Mouse (Mus musculus) CH12F3 (cell line): ENCODE data around the gene Tbx5.

Experiments
- in situ Hi-C: fragments of 300-500 bp; cut with MboI; formaldehyde crosslinking; loops from 2 replicates; pipeline ENCODE4 v1.14.3; 2020; ENCODE audit warnings: low sequenced_read_pairs

The Tbx5 gene

DNA sequence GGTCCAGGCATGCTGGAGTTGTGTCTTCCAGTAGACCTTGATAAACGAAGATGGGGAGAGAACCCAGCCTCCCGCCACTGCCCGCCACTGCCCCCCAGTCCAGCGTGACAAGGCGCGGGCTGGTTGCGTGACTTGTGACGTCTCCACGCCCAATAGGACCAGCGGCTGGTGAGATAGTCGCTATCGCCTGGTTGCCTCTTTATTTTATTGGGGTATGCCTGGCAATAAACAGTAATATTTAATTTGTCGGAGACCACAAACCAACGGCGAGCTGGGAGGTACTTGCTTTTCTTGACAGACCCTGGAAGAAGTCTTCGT, at the start of gene Tbx5:
Tbx5 (plus strand) TSS at position 190 of the 318 bp plus-strand sequence.
- in situ Hi-C loops, result no loop called here

DNA sequence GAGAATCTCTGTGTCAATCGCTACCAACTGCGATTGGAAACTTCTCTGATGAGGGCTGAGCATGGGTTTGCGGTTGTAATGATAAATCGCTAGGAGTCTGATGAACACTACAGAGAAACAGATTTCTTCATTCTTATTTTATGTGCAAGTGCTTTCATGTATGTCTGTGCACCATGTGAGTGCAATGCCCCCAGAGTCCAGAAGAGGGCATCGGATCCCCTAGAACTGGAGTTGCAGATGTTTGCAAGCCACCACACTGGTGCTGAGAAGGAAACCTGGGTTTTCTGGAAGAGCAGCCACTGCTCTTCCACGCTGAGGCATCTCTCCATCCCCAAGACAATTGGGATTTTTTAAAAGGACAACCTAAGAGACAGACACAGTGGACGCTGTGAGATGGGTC, 46.5 kb upstream of the Tbx5 start:
- in situ Hi-C loops, result no loop called here

DNA sequence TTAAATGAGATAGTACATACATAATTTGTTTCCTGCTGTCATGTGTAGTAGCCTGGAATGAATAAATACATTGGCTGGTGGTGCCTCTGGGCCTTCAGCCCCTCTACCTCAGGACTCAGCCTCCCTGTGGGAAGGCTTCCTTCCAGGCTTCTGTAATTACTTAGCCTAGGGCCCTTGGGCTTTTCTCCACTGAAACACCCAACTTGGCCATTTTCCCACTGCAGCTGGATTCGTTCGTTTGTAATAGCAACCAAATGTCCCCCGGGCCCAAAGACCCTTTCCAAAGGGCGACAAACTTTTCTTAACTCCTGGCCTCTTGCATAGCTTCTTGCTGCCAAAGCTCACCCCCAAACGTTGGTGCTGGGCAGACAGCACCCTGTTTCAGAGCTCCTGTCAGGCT, 40.8 kb upstream of the Tbx5 start:
- in situ Hi-C loops, result no loop called here

DNA sequence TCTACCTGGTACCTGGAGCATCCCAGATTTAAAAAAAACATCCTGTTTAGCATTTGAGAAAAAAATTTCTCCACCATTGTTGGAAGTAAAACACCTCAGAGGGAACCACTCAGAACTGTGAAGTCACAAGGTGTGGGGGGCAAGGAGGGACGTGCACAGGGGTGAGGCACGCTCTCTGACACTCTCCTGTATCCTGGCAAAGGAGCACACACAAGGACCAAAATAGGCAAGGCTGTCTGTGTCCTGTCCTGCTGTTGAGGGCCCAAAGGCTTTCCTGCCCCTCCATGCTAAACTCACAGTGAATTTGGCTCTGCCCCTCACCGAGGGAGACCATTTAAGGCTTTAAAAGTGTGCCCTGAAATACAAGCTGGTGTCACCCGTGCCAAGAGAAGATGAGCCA, 38.5 kb upstream of the Tbx5 start:
- in situ Hi-C loops, result no loop called here

DNA sequence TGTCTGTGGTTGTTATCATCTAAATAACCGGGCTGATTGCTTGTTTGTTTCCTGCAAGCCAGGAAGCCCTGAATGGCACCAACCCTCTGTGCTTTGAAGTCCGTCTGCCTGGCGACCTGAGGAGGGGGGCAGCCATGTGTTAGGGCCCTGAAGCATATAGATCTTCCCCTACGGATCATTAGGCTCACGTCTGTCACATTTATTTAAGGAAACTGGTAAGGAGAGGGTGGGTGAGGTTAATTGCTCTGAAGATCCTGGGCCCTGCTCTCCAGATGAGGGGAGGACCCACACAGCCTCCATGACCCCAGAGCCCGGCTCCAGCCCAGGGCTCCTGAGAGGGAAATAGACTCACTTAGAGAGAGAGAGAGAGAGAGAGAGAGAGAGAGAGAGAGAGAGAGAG, 37.1 kb upstream of the Tbx5 start:
- in situ Hi-C loops, result no loop called here

DNA sequence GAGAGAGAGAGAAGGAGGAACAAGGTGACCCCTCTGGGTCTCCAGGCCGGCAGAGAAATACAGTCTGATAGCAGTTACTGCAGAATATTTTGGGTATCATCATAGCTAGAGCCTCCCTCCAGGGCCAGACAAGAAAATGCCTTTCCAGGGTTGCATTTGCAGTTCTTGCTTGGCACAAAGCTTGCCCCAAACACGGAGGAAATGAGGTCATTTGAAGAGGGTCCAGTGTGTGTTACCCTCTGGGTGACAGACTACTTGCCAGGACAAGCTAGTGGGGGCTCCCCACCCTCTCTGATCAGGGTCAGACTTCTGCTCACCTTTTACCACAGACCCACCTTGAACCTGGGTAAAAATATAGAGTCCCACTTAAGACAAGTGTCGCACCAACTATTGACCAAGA, 36.7 kb upstream of the Tbx5 start:
- in situ Hi-C loops, result no loop called here

DNA sequence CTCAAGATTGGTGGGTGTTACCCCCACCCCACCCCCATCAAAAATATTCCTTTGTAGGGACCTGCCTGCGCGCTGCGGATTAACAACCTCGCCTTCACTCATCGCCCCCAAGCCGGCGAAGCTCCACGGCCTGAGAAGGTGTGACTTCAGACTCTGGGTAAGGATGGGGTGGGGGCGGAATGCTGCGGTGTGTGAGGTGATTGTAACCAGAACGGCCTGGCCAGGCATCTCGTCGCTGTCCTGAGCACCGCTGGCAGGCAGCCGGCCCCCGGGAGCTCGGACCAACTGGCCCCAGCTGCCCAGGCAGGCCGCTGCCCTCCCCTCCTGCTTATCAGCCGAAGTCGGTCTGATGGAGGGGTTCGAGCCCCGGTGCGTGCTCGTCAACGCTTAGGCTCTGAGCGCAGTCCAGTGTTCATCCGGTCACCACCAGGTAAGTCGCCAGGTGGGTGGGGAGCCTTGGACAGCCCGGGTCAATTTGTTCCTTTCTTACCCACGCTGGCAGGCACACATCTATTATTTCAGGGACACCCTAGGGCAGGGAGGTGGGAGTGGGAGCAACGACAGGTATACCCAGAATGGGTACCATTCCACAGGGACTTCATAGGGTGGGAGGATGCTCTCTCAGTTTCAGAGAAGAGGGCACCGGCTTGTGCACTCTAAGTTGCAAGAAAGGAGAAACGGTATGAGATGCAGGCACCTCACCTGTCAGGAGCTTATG, 35.9 kb upstream of the Tbx5 start:
- in situ Hi-C loops, result no loop called here

DNA sequence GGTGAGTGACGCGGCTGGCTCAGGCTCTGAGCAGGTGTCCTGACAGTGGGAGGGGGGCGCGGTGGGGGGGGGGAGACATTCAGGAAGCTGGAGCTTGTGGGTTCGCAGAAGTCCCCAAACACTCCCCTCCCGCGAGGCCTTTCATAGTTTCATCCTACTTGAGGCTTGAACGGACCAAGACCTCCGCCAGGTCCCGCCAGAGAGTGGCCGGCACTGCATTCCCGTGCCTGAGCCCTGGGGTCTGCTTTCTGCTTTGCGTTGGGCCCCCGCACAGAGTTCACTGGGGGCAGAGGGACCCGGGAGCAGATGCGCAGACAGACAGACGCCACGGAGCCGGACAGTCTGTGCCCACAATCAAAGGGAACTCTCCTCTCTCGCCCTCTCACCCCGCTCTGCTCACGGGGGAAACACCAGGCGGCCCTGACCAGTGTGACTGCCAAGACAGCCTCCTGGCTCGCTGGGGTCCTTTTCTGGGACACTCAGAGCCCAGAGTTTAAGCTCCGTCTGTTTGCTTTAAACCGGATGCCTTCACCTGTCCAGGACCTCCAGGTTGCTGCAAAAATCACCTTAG, 34.8 kb upstream of the Tbx5 start:
- in situ Hi-C loops, result no loop called here

DNA sequence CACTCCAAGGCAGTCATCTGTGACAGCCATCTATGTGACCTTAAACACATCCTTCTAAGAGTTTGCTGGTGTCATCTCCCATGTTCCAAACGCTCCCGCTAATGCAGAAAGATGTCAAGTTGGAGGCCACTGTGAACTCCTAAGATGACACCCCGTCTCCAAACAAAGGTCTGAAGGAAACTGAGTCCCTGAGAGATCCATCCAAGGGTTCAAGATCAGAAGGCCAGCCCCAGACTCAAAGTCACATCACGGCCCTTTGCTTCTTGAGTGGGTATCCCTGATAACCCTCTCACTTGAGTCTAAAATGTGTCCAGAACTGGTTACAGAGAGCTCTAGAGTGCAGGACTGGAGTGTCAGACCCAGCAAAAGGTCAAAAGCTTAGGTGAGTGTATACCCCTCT, 34.2 kb upstream of the Tbx5 start:
- in situ Hi-C loops, result no loop called here

DNA sequence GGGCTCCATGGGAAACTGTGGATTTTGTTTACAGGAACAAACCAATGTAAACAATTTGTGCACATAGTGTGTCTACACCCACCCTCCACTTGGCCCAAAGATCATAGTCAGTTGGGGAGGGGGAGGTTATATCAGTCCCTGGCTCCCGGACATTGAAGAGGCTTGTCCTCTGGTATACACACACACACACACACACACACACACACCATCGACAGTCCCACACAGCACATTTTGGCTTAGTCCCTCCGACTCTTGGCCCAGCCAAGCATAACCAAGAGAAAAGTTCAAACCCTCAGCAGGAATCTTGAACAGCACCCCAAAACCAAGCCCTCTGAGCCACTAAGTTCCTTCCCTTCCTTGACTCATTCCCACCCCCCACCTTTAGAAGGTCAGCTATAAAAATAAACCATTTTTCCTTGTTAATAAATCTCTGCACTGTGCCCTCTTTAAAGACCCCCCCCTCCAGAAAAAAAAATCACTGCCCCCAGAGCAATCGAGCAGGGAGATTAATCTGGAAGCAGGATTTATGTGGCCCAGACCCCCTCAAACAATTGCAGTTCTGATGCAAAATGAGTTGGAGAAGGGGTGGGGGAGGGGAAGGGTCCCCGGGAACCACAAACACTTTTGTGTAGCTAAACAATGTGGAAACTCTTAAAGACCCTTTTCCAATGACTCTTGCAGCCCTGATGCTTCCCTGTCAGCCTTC, 33.6 kb upstream of the Tbx5 start:
- in situ Hi-C loops, result no loop called here

DNA sequence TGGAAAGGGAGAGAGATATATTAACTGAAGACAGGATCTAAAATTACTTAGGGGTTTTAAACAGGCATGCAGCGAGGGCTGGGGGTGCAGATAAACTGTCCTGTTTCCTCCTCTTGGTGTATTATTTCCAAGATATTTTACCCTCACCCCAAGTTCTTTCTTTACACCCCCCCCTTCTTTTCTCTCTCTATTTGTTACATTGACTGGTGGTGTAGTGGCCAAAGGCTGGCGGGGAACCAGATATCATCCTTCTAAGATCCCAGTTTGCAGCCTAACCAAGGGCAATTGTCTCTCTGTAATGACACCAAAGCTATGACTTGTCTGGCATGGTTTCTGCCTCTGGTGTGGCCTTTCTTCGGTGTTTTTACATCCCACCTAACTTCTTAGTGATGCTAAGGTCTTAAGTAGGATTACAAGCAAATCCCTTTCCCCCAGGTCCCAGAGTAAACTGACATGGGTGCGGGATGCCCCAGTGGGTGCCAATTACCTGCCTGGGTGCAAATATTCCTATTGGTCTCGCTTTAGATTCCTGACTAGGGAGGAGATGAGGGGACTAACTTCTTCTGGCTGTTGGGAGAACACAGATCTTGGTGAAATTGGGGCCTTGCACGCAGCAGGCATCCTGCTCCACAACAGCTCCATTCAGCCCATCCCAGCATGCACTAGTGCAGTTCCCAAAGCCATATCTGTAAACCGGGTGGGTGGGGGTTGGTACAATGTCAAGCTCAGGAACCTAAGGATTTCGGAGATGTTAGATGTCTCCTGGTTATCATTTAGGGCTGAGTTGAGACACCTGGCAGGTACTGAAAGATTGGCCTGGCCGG, 32.8 kb upstream of the Tbx5 start:
- in situ Hi-C loops, result no loop called here

DNA sequence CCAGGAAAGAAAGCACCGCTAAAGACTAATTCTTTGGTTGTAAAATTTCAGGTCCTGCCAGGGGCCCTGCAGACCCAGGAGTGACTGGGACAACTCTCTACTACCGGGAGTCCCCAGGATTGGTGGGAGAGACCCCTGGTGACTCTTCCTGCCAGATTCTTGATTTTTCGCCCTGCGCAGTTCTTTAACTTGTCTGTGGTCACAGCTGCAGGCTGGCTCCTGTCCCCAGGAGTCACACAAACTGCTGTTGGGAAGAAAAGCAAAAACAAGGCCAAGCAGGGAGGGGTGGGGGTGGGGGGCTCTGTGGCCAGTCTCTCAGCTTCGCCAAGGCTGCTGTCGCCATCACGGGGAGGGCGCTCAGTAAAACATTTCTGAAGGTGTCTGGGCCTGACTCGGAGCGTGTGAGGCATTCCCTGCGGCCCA, 32.2 kb upstream of the Tbx5 start:
- in situ Hi-C loops, result no loop called here

DNA sequence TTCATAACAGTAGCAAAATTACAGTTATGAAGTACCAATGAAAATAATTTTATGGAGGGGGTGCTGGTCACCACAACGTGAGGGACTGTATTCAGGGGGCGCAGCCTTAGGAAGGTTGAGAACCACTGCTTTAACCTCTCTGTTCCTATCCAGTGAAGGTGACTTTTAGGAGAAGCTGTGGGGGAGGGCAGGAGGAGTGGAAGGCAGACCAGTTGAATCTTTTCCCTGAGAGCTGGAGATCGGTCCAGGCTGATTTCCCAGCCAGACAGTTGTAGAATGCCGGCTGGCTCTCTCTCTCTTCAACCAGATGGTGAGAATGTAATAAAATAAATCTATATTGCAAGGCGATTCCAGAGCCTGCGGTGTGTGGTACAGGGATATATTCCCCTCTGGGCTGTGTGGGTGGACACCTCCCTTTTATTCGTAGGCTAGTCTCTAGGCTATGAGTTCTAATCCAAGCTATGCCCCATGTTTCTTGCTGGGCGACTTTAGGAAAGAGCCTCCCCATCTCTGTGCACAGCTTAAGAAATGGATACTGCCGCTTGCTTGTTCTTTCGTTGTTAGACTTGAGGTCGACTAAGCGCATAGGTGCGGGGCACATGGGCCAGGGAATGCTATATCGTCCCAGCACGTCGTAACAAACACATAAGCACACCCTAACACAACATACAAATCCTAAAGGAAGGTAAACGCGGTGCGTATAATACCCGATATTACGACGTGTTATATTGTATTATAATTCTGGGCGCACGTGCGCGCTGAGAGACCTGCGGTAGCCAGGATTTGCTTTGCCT, 29.7 kb upstream of the Tbx5 start:
- in situ Hi-C loops, result no loop called here

DNA sequence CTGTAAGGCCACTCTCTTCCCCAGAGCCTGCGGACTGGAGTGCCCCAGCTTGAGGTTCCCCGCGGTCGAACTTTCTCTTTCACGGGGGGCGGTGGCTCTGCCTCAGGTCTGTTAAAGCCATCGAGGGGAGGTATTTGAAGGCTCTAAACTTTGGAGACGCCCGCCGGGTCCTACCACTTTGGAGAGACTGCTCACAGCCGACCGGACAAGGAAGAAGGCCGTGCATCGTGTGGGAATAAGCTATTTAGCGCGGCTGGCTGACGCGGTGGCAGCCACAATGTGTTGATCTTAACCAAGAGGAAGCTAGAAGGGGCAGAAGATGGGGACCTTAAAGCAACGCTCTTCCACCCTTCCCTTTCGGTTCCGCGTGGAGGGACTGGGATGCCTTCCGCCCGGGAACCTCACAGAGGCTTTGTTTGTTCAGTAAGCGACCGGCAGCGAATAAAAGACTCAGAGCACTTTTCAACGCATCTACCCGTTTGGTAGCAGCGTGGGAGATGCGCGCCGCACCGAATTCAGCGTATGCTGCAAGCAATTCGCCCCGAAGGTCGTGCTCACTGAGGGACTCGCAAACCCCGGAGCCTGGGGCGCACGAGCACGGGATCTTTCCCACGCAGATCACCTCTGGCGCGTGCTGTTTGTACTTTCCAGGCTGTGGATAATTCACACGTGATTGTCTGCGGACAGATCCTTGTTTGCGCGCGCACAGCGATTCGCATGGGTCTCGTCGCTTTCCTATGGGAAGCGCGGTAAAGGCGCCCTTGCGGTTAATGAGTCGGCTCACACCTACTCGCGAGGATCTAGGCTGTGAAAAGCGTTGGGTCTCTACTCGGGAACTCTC, 28.8 kb upstream of the Tbx5 start:
- in situ Hi-C loops, result no loop called here

DNA sequence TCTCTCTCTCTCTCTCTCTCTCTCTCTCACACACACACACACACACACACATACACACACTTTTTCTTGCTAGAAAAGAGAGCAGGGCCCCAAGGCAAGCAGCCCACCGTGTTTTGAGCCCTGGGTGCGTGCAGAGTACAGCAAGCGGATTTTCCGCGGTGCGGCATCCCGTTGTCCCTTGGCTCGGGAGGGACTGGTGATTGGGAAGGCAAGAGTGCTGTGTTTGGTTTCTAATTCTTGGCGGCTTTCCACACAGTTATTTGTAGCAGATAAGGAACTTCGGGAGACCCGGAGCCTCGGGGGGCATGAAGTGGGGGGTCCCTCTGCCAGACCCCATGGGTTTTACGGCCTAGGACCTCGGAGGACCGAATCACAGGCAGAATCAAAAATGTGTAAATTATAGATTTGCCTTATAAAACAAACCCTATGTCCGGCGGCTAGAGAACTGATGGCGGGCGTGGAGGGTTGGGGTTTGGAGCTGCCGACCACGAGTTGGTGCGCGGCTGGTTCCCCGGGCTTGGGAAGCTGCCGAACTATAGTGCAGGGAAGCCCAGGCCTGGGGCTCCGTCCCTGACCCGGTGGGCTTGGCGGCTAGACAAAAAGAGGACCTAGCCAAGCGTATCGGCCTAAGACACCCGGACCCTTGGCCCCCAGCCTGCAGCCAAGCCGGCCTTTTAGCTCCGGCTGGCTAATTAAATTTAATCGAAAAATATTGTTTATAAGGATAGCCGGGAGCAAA, 28.0 kb upstream of the Tbx5 start:
- in situ Hi-C loops, result no loop called here

DNA sequence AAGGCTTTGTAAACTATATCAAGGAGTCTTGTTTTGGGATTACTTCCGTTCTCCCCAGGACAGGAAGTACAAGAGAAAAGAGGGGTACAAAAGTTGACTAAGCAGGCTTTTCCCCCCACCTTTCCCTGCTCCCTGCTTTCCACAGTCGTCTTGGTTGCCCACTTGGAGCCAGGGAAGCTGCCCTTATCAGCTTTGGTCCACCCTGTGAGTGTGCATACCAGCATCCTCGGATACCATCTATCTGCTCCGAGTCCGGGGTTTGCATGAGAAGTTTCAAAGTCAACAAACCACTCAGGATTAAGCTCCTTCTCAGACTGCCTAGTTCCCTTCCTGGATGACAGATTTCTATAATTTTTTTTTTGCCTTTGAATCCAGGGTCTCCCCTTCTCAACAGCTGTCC, 26.8 kb upstream of the Tbx5 start:
- in situ Hi-C loops, result no loop called here

DNA sequence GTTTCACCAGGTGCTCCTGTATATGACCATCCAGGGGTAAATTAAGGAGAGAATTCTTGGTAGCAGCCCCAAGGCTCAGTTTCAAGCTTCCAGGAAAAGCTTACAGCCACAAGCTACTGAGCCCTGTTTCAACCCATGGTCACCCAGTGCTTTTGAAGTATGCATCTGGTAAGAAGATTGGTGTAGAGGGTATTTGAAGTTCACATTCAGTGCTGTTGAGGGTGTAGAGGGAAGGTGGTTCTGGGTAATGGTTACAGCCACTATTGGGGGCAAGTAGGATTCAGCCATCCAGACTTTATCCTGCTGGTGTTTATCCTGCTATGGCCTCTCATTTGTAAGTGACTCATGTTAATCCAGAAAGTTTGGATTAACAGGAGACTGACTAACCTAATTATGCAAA, 26.0 kb upstream of the Tbx5 start:
- in situ Hi-C loops, result no loop called here

DNA sequence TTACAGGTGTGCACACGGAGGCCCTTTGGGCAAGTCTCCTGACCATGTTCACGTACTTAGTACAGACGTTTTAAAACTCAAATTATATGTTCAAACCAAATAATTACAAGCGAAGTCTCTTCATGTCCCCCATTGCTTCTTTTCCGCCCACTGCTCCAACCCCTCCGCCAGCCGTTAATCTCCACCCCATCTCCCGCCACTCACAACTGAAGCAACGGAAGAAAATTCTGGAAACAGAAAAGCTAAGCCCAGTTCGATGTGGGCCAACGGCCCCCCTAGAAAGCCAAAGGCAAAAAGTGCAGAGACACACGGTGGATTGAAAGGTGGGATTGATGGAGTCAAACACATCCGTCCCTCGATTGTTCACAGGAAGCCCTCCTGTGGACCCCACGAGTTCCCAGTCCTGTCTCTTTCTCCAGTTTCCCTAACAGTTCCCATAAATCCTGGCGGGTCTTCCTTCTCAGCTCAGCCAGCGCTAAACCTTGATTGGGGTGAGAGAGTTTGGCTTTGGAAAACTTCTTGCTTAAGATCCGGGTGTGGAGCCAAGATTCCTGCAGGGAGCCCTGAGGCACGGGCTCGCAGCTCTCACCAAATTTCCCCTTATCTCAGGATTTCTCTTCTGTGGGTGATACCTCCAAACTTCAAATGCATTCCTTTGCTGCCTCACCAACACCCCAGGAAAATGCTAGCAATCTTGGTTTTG, 24.8 kb upstream of the Tbx5 start:
- in situ Hi-C loops, result no loop called here

DNA sequence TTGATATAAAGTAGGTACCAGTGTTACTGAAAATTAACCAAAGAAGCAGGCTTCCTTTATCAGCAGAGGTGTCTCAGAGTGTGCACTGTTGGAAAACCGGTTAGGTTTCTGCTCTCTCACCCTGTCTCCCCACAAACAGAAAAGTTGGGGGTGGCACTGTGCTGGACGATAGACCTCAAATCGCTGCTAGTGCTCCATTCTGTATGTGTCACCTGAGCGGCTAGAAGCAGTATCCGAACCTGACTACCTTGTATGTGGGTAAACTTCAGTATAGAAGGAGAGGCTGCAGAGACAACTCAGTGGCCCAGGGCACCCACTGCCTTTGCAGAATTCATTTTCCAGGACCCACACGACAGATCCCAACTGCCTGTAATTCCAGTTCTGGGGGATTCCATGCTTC, 23.8 kb upstream of the Tbx5 start:
- in situ Hi-C loops, result no loop called here
